Mouse (Mus musculus): ENCODE measurements around the gene Hivep3. TPM values are rescaled to one million over a fixed set of nuclear protein-coding genes. Genes with fewer than 3 reads are reported as not detected.

Gene Hivep3
- total RNA-seq, 1 experiment from 2014 or later = 6.3 TPM

- ATAC-seq (replicated peaks; ENCODE audit: low read depth, poor library complexity, severe bottlenecking) = no peak
Observed at GRCm38 (mm10) chr4:119759574-119760233, 26.1 kb downstream of the Hivep3 start.

DNA sequence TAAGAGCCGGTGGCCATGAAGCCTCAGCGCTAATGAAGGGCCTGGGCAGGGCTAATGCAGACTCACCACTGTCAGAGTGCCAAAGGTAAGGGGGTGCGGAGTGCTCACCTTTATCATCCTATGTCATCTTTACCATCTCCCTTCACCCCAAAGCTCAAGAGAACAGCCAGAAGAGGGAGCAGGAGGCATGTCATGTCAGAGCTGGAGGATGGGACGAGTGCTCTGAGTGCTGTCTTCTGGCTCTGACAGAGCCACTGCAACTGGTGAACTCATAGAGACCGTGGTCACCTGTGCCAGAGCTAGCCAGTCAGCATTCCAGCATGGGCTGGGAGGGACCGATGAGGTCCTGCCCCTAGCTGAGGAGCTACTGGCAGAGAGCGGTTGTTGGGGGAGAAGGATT lies 27.2 kb downstream of the Hivep3 start:
- no peak for ATAC-seq (replicated peaks; ENCODE audit: low read depth, poor library complexity, severe bottlenecking)

- ATAC-seq (replicated peaks; ENCODE audit: low read depth, poor library complexity, severe bottlenecking) = no peak
Observed at GRCm38 (mm10) chr4:119761459-119762121, 28.0 kb downstream of the Hivep3 start.

DNA sequence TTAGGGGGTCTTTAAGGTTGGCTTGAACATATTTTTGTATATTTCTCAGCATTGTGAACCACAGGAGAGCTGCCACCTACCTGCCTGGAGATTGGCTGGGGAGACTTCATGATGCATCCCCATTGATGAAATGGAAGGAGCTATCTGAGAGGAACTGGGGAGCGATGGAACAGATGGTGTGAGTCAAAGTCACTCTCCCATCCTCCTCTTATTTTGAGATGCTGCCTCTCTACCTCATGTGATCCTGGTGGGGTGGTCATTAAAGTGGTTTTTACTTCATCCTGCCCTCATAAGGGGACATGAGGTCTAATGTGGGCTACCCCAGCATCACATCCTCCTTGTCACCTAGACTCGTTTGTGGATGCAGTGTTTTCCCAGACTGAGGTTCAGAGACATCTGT lies 28.6 kb downstream of the Hivep3 start:
- ATAC-seq (replicated peaks; ENCODE audit: low read depth, poor library complexity, severe bottlenecking) = no peak

GRCm38 (mm10) chr4:119768046-119768445 lies 34.5 kb downstream of the Hivep3 start:
- ATAC-seq (replicated peaks; ENCODE audit: low read depth, poor library complexity, severe bottlenecking) = no peak

GRCm38 (mm10) chr4:119775913-119776312 lies 42.3 kb downstream of the Hivep3 start:
- ATAC-seq (replicated peaks; ENCODE audit: low read depth, poor library complexity, severe bottlenecking) = no peak

DNA sequence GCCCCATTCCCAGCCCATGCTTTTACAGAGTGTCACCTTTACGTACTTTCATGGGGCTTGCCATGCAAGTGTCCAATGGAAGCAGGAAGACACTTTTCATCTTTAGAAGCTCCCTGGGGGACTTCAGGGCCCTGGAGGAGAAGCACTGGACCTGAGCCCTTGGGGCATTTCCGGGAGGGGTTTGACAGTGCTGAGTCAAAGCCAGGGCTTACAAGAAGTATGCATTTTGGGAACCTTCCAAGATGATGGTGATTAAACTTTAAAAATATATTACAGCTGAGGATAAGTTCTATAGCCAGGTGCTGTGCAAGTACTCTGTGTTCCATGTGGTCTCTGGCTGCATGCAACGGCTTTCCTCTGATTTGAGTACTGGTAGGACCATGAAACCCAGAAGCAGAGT lies 43.6 kb downstream of the Hivep3 start:
- ATAC-seq (replicated peaks; ENCODE audit: low read depth, poor library complexity, severe bottlenecking) = no peak

DNA sequence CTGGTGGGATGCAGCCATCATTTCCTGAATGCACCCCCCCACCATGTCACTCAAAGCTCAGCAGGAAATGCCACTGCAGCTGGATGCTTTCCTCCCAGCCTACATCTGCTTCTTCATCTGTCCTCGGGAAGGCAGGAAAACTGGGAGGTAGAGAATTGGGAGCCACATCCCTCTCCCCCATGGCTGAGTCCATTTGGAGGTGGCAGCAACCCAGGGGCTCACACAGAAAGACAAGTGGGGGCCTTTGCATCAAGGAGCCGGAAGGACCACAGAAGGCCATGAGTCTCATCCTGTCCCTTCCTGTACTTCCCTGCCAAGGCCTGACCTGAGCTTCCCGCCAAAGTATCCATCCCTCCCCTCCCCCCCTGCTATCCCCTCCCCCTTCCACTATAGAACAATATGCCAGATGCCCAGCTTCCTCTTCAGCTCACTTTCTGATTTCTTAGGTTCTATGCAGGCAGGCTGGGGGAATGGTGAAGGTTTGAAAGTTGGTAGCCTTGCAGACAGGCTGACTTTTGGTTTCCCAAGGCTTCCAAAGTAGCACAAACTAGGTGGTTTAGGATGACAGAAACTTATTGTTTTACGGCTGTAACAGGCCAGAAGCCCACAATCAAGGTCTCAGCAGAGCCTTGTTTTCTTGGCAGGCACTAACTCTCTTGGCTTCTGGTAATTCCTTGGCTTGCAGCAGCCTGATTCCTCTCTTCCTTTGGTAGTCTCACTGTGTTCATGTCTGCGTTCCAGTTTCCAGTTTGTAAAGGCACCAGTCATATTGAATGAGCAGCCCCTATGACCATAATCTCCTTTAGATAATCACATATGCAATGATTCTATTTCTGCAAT lies 46.2 kb downstream of the Hivep3 start:
- no peak for ATAC-seq (replicated peaks; ENCODE audit: low read depth, poor library complexity, severe bottlenecking)

- ATAC-seq (replicated peaks; ENCODE audit: low read depth, poor library complexity, severe bottlenecking) = no peak
Observed at GRCm38 (mm10) chr4:119780881-119781280, 47.3 kb downstream of the Hivep3 start.

DNA sequence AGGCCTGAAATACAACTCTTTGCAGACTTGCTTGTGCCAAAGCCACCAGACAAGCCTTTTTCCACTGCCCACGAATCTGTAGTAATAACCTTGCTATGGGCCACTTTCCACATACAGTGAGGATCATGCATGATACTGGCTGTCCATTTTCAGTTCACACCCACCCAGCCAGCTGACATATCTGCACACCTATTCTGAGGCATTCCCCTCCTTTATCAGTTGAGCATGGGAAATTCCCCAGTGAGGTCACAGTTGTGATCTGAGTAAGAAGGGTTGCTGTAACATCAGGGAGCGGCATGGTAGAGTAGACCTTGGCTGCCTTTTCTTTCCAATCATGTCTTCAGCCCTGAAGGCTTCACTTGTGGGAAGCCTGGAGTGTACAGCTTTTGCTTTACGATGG lies 51.4 kb downstream of the Hivep3 start:
- no peak for ATAC-seq (replicated peaks; ENCODE audit: low read depth, poor library complexity, severe bottlenecking)

GRCm38 (mm10) chr4:119786307-119786706 lies 52.7 kb downstream of the Hivep3 start:
- no peak for ATAC-seq (replicated peaks; ENCODE audit: low read depth, poor library complexity, severe bottlenecking)

DNA sequence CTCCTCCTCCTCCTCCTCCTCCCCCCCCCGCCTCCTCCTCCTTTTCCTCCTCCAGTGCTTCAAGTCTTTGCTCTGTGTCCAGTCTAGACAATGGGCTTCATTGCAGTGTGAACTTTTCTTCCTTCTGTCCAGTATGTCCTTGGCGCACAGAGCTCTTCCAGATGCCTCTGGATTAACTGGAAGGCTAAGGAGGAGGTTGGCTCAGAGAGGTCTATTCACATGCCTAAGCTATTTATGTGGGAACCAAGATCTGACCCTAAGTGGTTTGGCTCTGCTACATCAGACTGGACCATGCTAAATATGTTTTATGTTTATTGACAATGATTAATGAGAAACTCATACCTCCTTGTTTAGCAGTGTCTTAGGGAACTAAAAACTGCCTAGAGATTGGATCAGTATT lies 53.1 kb downstream of the Hivep3 start:
- ATAC-seq (replicated peaks; ENCODE audit: low read depth, poor library complexity, severe bottlenecking) = no peak

- no peak for ATAC-seq (replicated peaks; ENCODE audit: low read depth, poor library complexity, severe bottlenecking)
Observed at GRCm38 (mm10) chr4:119788746-119789145, 55.2 kb downstream of the Hivep3 start.

DNA sequence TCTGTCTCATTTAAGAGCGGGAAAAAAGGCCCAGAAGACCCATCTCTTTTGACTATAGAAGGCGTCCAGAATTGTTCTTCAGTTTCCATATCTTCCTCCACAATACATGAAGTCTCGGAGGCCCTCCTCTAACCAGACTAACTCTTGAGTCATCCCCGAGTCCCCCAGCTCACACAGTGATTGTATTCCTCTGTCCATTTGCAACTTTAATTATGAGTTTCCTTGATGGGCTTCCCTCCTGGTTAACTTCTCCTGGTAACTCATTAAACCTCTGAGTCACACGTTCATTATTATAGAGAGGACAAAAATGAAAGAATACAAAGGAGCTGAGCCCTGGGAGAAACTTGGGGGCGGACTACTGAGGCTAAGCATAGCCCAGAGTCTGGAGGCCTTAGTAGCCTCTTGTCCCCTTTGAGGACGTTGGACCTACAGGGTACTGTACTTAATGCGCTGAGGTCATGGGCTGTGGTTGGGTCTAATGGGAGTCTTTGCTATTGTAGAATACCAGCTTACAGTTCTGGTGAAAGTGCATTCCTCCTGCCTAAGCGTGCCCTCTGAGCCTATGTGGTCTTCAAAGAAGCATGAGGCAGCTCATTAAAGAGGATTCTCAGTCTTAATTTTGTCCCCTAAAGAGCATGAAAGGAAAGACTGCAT lies 56.0 kb downstream of the Hivep3 start:
- no peak for ATAC-seq (replicated peaks; ENCODE audit: low read depth, poor library complexity, severe bottlenecking)

DNA sequence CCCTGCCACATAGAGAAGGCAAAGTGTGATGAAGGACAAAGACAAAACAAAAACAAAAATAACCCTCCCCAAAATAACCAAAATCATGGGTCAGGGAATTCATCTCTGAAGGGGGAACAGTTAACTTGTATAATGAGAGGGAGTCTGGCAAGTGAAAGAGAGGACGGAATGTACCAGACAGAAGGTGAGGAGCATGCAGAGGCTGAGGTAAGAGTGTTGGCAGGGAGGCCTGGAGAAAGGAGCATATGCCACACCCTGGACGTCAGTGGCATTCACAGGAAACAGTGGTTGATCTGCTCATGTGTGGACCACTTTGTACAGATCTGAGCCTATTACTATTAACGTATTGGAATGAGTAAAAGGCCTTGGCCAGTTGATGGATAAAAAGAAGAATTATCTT lies 65.3 kb downstream of the Hivep3 start:
- no peak for ATAC-seq (replicated peaks; ENCODE audit: low read depth, poor library complexity, severe bottlenecking)

GRCm38 (mm10) chr4:119806556-119806955 lies 73.0 kb downstream of the Hivep3 start:
- ATAC-seq (replicated peaks; ENCODE audit: low read depth, poor library complexity, severe bottlenecking) = peak; percentile 41

GRCm38 (mm10) chr4:119807359-119807758 lies 73.8 kb downstream of the Hivep3 start:
- peak; percentile 88 for ATAC-seq (replicated peaks; ENCODE audit: low read depth, poor library complexity, severe bottlenecking)

DNA sequence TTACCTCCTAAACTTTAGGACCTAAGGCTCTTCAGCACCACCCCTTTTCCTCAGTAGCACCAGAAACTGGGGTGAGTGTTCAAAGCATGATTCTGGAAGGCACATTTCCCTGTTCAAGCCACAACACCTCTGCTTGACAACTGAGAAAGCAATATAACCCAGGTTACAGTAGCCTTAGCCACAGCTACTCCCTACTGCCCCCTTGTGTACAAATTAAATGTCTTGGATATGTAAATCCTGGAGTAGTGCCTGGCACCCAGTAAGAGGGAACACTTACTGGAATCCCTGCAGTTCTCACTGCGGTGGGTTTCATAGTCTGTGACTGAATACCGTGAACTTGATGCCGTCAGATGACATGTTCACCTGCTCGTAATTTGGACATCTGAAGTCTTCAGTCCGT lies 75.7 kb downstream of the Hivep3 start:
- ATAC-seq (replicated peaks; ENCODE audit: low read depth, poor library complexity, severe bottlenecking) = peak; percentile 42; the same call in 1 of the 2 replicates

DNA sequence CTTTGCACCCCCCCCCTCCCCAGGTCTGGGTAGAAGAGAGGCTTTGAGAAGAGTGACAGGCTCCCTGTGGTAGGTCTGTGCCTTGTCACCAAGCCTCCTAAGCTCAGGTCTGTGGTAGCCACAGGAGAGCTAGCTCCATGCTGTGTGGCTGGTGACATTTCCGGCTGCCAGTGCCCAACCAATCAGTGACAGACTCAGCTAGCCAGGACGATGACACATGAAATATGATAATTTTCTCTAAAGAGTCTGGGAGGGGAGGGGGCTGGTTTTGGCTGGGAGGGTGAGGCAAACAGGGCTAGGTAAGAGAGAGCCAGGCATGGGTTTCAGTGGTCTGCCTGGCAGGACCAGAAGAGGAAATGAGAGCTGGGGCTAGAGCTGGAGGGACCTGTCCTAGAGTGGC lies 79.2 kb downstream of the Hivep3 start:
- ATAC-seq (replicated peaks; ENCODE audit: low read depth, poor library complexity, severe bottlenecking) = peak; percentile 92

DNA sequence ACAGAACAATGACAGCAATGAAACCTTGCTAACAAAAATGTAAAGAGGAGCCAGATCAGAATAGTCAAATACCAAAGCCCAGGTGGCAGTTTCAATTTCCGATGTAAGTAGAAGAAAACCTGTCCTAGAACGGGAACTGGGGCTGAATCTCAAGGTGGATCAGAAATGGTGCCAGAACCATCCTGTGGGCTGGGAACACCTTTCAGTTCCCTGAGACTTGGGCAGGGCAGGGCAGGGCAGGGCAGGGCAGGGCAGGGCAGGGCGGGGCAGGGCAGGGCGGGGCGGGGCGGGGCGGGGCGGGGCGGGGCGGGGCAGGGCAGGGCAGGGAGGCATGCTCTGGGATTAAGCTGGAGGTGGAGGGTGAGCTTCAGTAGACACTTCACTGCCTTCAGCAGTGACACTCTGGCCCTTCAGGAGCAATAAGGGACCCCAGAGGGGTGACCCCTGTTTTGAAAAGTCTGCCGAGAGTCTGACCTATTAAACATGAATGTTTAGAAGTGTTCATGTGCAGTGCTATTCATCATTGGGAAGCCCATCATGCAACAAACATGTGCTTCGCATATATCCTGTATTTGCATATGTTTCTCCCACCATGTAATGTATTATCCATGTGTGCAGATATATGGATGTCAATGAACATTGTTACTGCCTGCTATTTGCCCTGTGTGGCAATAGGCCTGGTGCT lies 80.1 kb downstream of the Hivep3 start:
- ATAC-seq (replicated peaks; ENCODE audit: low read depth, poor library complexity, severe bottlenecking) = no peak

Measured in common myeloid progenitor, adult 5-6 weeks (primary cell).